Mouse (Mus musculus): ENCODE results near the gene Fam163b.

Gene Fam163b

DNA sequence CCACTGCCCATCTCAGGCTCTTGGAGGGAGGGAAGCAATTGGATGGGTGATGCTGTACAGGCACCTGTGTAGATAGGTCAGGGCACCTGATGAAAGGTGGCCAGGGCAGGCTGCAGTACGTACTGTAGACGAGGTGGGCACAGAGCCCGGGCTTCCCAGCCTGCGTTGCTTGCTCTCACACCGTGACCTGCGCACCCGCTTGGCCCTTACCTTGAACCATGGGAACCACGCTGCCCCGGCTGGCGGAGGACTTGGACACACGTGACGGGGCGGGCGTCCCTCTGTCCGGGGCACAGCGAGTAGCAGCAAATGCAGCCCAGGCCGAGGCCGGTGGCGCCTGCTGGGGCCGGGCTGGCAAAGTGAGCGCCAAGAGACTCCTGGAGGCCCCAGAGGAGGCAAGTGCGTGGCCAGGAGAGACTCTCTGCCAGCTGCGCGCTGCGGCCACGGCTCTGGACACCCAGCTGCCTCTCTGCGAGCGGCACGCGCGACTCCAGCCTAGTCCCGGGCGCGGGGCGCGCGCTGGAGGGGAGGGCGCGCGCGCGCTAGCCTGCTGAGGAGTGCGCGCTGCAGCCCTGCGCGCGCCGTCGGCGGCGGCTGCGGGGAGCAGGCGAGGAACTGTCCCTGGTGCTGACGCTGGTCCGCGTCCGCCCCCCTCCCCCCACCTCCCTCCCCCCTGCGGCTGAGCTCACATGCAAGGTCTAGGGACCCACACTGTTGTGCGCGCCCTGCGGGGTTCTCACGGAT, at the start of gene Fam163b:
Gene Fam163b (minus strand): TSS at position 542 of the 744 bp plus-strand sequence.
- DNase-seq (ENCODE audit: low spot score in 2 of 2): peak in 1 of 2 experiments; percentile 55

DNA sequence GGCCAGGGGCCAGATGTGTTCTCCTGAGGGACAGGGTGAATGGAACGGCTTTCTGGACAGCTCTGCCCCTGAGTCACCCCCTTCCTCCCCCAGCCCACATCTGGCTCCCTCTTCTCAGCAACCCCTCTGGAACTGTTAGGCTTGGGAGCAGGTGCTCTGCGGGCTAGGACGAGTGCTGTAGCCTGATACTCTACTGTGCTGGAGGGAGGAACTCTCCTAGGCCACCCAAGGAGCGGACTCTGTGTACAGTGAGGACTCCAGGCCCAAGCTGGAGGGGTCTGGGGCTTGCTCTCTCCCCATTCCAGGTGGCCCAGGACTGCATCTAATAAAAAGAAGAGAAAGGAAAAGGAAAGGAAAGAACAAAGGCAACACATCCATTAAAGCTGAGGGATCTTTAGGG, 47.7 kb upstream of the Fam163b start:
- DNase-seq (ENCODE audit: low spot score in 2 of 2): no peak

DNA sequence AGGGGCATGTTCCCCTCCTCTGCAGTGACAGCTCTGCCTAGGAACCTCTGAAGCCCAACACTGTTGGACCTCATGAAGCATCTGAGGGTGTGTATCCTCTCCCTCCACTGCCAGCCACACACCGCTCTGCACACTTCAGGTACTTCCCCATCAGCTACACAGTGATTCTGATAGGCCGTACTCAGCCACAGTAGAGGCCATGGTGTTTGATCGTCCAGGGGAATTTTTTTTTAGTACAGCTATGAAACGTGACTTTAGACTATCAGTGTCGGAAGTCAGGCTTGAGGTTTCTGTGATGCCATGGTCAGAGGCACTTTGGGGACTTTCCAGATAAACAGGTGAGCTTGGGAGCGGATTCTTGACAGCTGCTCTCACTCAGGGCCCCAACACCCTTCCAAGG, 45.2 kb upstream of the Fam163b start:
- DNase-seq (ENCODE audit: low spot score in 2 of 2): no peak

DNA sequence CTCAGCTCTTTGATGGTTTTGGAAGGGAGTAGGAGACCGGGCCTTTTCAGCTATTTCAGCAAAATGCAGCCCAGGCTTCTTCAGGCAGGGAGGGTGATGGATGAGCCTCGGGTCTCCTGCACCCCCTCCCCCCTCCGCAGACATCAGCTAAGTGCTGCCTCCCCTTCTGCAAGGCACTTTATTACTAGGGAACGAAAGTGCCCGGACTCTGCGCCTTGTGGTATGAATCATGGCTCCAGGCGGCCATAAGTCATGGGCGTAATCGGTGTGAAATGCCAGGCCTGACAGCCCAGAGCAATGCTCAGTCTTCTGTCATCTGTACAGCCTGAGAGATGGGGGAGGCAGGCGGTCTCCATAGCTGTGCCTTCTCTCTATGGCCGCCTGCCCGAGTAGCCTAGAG, 41.4 kb upstream of the Fam163b start:
- DNase-seq (ENCODE audit: low spot score in 2 of 2): no peak

DNA sequence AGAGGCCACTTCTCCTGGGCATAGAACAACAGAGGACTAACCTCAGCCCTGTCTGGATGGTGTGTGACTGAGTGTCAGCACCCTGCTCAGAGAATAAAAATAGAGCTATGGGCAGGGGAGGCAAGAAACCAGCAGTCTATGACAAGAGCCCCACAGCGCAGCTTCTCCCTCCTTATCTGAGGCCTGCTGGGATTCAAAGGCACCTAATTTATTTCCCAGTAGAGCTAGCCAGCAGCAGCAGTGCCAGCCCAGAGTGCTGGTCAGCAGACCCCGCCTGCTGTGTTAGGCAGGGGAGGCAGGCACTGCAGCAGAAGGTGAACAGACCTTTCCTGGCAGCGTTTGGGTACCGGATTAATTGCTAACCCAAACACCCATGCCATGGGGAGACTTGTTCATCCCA, 39.6 kb upstream of the Fam163b start:
- no peak for DNase-seq (ENCODE audit: low spot score in 2 of 2)

DNA sequence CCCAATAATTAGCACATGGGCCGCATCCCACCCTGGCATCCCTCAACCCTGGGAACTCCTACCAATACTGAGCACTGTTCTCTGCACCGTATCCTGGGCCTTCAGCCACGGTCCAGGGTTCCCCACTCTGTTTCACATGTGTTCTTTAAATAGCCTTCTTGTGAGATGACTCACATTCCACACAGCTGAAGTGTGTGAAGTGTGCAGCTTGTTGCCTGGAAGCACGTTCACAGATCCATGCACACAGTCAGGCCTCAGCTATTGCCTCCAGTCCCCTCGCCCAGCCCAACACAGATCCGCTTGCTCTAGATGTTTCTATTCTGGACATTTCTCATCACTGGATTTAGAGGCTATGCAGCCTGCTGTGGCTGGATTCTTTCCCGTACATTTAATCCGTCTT, 36.8 kb upstream of the Fam163b start:
- DNase-seq (ENCODE audit: low spot score in 2 of 2): peak in 1 of 2 experiments; percentile 67

DNA sequence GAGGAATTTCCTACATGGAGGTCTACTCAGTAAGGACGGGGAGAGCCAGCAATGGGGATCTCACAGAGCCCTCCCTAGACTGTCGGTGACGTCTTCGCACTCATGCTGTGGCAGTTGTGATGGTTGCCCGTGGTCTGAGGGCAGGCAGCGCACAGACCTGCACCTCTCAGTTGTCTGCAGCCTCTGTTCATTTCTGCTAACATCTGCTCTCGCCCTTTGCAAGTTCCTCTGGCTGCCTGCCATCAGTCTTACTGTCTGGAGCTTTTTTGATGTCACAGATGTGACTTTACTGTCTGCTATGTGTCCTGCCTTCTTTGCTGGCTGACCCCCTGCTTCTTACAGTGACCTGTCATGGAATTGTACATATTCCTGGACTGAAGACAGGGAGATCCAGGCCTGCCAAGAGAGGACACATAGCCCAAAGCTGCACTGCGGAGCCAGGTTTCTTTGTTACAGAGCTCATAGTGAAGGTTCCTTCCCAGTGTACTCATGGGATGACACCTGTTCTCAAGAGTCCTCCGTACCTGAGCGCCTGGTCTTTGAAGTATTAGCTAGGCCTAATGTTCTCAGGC, 33.5 kb upstream of the Fam163b start:
- no peak for DNase-seq (ENCODE audit: low spot score in 2 of 2)

DNA sequence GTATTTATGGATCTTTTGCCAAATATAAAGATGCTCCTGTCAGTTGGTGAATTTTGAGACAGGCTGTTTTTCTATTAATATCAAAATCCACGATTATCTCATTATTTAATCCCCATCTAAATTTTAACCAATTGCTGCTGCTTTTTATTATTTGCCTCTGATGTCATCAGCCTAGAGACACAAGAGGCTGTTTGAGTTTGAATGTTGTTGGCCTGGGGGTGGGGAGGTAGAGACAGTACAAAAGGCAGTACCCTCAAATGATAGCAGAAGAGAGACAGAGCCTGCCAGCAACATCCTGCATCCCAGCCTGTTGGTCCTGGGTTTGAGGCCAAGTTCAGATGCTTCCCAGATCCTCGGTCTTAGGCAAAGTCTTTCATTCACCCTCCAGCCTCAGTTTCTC, 32.0 kb upstream of the Fam163b start:
- no peak for DNase-seq (ENCODE audit: low spot score in 2 of 2)

DNA sequence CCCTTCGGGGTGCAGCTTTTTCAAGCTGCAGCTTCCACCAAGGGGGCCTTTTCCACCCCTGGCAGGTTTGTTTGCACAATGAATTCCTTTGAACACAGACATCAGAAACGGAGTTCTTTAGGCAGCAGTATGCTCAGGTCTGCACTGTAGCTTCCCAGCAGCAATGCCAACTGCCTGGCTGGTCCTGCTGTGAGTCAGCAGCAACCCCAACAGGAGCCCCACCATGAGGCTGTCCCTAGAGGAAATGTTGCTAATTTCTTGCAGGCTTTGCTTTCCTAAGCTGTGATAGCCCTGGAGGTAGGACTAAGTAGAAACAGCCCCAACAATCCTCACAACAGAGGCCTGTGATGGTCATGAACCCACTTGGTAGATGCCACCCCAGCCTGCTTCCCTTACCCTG, 24.7 kb upstream of the Fam163b start:
- DNase-seq (ENCODE audit: low spot score in 2 of 2): peak in 1 of 2 experiments; percentile 36

DNA sequence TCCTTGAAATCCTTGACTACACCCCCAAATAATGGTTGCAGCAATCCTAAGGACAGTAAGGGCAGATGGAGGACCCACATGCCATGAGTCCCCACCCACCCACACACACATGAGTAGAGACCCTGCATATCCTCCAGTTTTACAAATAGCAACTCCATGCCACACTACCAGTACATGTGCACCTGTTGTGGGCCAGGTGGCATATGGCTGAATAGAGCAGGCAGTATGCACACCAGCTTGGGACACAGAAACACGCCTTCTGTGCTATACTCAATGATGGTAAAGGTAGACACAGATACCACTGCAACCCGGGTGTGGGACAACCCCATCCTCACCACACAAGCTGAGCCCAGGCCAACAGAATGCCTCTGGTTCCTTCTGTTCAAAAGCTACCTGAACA, 23.8 kb upstream of the Fam163b start:
- no peak for DNase-seq (ENCODE audit: low spot score in 2 of 2)

DNA sequence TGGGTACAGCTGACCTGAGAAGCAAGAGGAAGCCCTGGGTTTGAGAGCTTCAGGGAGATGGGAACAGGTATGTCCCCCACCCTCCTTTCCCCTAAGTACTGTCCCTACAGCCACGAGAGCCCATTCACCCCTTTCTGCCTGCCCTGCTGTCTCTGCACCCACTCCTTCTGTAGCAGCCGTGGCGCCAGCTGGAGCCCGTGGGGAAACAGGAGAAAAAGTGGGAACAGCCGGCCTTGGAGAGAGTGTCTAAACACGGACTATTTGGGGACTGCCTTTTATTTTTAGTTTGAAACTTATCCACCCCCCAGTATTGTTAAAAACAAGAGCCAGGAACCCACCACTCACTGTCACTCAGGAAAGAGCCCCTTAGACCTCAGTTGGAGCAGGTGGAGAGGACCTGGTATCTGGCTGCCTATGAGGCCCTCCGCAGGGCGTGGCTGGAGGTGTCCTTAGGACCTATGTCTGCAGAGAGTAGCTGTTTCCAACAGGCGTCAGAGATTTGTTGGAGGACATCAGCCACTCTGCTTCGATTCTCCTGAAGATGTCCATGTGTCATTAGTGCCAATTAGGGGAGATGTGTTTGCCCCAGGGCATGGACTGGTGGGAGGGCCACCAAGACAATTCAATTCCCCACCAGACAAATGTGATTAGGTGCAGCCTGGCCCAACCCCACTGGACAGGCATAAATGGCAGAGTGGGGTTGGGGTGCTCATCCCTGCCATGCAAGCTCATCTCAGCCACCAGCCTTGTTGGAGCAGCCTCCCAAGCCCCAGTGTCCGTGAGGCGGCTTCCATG, 22.7 kb upstream of the Fam163b start, which contains the start of gene Dbh:
Gene Dbh (plus strand): TSS at position 438 of the 795 bp plus-strand sequence.
- DNase-seq (ENCODE audit: low spot score in 2 of 2): peak; percentile 69 to 76

DNA sequence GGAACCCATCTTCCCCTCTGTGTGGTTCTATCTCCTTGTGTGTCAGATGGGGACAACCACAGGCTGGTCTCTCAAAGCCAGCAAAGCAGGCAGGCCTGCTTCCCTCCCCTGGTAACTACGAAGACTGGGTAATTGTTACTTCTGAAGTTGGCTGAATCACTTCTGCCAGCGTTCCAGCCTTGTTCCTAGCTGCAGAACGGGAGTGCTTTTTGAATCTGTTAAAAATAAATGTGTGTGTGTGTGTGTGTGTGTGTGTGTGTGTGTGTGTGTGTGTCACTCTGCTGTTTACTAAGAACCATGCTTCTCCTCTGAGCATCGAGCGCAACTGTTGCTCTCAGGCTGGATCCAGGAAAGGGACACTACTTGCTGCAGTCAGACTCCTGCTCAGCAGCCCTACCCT, 21.6 kb upstream of the Fam163b start:
- DNase-seq (ENCODE audit: low spot score in 2 of 2): peak in 1 of 2 experiments; percentile 68

DNA sequence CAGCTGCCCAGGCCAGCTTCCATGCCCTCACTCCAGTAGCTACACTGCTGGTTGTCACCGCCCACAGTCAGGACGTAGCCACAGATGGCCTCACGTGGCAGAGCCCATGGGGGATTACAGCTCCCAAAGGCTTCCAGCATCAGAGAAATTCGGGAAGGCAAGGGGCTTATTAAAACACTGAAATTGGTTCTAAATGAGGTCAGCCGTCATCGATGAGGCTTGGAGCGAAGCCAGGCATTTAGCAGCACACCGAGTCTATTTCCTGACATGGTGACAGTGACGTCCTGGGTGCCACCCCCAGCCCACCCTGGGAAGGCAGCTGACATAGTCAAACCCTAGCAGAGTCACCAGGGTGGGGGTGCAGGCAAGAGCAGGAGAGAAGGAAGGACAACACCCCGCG, 20.4 kb upstream of the Fam163b start:
- no peak for DNase-seq (ENCODE audit: low spot score in 2 of 2)

DNA sequence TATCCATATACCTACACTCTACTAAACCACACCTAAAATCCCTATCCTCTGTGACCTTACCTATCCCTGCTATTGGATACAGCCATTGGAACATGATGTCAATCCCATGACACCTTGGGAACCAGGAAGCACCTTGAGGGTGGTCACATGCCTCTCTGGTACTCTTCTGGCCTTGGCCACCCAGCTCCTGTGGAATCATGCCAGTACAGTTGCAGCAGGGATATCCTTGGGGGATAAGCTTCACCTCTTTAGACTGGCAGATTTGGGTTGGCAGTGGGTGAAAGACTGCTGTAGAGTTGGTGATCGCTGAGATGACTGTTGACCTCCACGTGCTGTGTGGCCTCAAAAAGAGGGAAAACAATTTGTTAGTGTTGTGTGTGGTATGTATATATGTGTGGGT, 19.2 kb upstream of the Fam163b start:
- no peak for DNase-seq (ENCODE audit: low spot score in 2 of 2)

DNA sequence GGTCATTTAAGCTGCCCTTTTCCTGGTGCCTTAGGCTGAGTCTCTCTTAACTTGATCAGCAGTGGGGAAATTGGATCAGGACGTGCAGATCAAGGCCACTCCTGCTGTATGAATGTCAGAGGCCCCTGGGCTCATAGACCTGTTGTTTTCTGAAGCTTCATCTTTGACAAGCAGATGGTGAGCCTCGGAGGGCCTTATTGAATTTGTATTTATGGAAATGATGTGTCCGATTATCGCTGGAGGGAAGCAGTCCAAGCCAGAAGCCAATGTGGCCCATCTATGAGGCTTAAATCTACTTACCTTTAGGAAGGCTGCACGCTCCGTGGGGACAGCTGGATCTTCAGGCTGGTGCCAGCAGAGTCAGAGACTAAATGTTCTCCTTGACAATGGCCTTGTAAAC, 14.3 kb upstream of the Fam163b start:
- DNase-seq (ENCODE audit: low spot score in 2 of 2): no peak

DNA sequence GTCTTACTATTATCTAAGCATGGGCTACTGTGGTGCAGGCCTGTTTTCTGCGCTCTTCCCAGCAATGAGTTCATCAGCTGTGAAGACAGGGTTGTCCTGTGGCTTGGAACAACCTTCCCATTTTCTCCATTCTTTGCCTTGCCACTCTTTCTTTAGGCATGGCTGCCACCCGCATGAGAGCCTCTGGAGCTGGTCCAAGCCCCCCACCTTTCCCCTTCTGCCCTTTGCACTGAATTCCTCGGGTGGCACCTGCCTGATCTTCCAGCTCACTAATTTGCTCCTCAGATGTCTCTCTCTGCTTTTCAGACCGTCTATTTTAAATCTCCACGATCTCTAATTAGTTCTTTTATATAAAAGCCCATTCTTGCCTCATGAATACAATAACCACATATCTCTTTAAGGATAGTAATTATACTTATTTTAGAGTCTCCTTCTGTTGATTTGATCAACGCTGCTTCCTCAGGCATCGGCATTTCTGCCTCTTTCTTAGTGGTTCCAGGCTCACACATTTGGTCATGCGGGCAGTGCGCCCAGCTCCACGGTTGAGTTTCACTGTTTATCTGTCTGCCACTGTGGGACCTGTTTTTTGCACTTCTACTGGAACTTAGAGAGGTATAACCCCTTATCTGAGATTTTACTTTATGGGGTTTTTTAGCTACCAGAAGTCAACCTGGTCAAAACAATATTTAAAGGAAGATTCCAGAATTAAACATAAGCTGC, 12.3 kb upstream of the Fam163b start:
- no peak for DNase-seq (ENCODE audit: low spot score in 2 of 2)

DNA sequence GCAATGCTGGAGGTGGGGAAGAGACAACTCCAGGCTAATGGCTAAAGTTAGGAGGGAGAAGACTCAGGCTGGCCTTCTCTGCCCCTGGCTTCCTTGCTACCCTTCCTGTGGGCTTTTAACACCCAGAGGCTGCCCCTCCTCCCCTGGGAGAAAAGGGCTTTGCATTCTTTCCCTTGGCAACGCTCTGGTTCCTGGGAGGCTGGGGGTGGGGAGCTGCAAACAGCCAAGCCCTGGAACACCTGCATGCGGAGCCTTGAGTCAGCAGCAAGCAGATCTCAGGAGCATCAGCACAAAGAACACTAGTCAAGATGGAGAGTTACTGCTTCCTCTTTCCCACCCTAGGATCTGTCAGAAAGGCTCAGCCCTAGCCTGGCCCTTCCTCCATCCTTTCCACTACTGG, 7.2 kb upstream of the Fam163b start:
- DNase-seq (ENCODE audit: low spot score in 2 of 2): no peak

DNA sequence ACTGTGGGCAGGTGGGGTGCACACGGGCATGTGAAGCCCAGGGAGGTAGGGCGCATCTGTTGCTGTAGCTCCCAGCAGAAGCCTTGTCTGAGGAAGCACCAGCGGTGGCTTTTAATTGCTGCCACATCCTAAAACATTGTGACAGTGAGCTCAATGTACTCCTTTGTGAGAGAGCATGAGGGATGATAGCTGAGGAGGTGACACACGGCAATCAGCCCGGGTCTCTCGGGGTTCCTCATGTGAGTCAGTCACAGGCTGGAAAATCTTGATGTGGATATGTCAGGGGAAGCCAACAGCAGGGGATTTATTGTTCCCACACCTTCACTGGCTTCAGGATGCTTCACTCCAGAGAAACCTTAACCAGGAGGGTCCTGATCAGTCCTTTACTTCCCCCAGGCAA, 4.5 kb upstream of the Fam163b start:
- DNase-seq (ENCODE audit: low spot score in 2 of 2): no peak

DNA sequence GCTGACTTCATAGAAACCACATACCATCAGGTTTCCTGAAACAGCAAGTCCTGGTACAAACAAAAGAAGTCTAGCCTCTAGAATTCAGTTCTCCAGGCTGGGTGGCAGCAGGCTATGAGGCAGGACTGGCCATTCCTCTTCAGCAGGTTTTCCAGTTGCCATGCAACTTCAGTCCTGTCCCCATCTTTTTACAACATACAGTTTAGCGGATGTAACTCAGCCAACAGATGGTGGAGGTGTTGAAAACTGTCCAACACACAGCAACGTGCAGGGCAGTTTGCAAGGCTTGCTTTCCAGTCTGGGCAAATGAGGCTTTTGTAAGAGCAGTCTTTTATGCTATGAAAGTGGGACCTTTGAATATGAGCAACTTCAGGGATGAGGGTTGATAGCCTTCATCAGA, 2.7 kb upstream of the Fam163b start:
- peak in 1 of 2 experiments; percentile 67 for DNase-seq (ENCODE audit: low spot score in 2 of 2)

DNA sequence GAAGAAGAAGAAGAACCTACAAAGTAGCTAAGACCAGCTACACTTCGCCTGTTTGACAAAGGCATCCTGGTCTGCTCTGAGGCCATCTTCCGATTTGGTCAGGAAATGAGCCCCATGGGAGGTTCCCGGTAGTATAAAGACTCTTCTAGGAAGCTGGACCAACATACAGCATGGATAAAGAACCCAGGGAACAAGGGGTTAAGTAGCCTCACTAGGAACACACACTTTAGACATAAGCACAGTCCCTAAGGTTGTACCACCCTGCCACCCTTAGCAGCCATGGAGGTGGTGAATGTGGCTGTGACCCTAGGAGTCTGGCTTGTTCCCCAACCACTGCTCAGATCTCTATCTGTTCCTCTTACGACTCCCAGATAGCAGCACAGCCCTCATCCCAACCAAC, 3.9 kb downstream of the Fam163b start:
- DNase-seq (ENCODE audit: low spot score in 2 of 2): no peak

DNA sequence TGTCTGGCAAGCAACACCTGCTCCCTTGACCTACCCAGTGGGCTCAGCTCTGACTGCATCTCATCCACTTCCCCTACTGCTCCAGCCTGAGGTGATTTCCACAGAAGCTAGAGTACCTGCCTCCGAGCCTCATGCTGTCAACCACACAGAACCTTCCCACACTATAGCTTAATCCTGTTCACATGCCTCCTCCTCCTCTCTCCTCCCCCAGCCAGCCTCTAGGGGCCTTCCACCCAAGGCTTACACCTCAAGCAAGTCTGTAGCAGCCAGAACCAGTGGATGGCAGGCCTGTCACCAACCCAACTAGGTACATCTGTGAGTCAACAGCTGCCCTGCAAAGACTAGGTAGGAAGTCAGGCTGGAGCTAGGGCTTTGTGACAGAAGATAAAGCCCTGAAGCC, 5.5 kb downstream of the Fam163b start:
- DNase-seq (ENCODE audit: low spot score in 2 of 2): no peak

DNA sequence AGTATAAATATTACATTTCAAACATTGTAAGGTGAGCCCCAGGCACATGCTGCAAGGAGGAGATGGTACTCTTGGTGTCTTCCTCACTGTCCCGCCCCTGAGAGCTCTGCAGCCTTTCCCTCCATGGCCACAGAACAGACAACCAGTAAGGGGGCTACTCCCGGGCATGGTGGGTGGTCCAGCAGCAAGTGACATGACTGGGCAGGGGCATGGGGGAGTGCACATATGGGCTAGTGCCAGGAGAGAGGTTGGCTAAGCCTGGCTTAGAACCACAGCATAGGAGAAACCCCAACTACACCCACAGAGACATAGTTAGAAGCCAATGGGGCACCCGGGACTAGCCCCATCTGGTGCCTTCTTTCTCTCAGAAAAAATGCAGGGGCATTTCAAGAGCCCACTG, 6.0 kb downstream of the Fam163b start:
- DNase-seq (ENCODE audit: low spot score in 2 of 2): no peak

Data from frontal cortex, postnatal 36 days (tissue).